Mouse (Mus musculus): ENCODE measurements around the gene Atn1.

GRCm38 (mm10) chr6:124696441-124697150, 59.7 kb downstream of the Atn1 start:
- TF ChIP-seq ZNF384 (IDR thresholded peaks at IDR 0.05; ENCODE audit: low read depth, low read length): no peak
- TF ChIP-seq HCFC1 (IDR thresholded peaks at IDR 0.05; ENCODE audit: borderline replicate concordance, insufficient read depth, low read length): no peak
- no peak for TF ChIP-seq CHD2 (IDR thresholded peaks at IDR 0.05; ENCODE audit: low read depth, low read length)
- no peak for TF ChIP-seq ZC3H11A (IDR thresholded peaks at IDR 0.05; ENCODE audit: borderline replicate concordance, low read depth, low read length)

All from ES-E14 (cell line).